Mouse (Mus musculus) bone marrow macrophage, adult 2 months (primary cell): Measurements from ENCODE around the gene Pip5k1b. TPM values are rescaled to one million over a fixed set of nuclear protein-coding genes. Genes with fewer than 3 reads are reported as not detected.

Source experiments
- H3K27ac ChIP-seq: 2 replicates; pipeline ENCODE4 v1.5.1; 2012; ENCODE audit warnings: low read depth, low read length; ENCODE audit not compliant: insufficient read depth
- H3K4me1 ChIP-seq: 2 replicates; pipeline ENCODE4 v1.6.1; 2012; ENCODE audit warnings: low read length; ENCODE audit not compliant: control insufficient read depth, insufficient read depth
- H3K4me3 ChIP-seq: 2 replicates; pipeline ENCODE4 v1.5.1; 2012; ENCODE audit warnings: mild to moderate bottlenecking, low read length, moderate library complexity; ENCODE audit not compliant: insufficient read depth
- CTCF ChIP-seq: IDR thresholded peaks from 2 replicates; pipeline ENCODE4 v1.5.1; 2012; ENCODE audit warnings: low read depth, mild to moderate bottlenecking, low read length, moderate library complexity
- POLR2A ChIP-seq: IDR thresholded peaks from 2 replicates; pipeline ENCODE4 v1.6.1; 2012; ENCODE audit warnings: mild to moderate bottlenecking, low read depth, low read length, borderline replicate concordance
- polyA plus RNA-seq: library from polyadenylated mRNA; stranded (reverse); fragments of >200 nt; gene quantifications from 2 replicates; pipeline ENCODE4 v1.2.4, GENCODE M21; 2012; ENCODE audit not compliant: missing spikeins, insufficient read depth, insufficient read length

Pip5k1b gene
- polyA plus RNA-seq, 1 experiment: not detected

DNA sequence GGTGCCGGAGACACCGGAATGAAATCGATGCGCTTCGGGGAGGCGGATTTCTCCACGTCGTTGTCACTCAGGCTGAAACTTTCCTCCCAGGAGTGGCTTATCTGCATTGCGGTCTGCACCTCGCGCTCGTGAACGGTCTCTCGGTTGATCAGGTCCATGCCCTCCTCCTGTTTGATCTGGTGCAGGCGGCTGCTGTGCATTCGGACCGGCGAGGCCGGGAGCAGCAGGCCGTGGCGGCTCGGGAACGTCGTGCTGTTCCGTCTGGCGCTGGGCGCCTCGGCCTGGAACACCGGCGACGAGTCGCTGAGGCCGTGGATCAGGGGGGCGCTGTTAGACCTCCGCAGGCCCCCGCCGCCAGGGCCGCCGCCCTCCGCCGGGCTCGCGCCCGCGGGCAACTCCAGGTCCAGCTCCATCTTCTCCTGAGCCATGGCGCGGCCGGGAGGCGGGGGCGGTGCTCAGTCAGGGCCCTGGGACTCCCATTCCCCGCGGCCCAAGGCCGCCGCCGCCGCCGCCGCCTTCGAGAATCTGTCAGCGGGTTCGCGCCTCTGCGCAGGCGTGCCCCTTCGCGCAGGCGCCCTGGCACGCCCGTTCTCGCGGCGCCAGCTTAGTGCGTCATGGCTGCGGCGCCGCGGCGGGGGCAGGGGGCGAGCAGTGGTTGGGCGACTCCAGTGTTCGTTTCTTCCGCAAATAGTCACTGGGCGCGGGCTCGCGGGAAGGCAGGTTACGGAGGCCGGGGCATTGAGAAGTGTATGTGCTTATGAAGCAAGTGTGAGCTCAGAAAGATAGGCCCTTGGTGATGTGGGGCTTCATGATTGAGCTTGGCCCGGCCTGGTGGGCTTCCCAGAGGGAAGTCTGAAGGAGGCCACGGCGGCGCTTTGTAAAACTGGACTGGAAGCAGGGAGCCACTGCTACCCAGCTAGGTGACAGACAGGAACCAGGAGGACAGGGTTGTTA is 78.5 kb downstream of the Pip5k1b start, which contains the start of gene Fam122a:
Gene Fam122a, minus strand, starts transcription at position 428 of the 954 bp plus-strand sequence.
- H3K27ac ChIP-seq: peak within 1 kb of the TSS; percentile 73
- TF ChIP-seq CTCF: no peak
- TF ChIP-seq POLR2A: no peak
- H3K4me1 ChIP-seq: peaks cover 7% of the 10 kb centered on the region; the same call in 1 of the 2 replicates
- peak within 1 kb of the TSS; percentile 87 for H3K4me3 ChIP-seq

DNA sequence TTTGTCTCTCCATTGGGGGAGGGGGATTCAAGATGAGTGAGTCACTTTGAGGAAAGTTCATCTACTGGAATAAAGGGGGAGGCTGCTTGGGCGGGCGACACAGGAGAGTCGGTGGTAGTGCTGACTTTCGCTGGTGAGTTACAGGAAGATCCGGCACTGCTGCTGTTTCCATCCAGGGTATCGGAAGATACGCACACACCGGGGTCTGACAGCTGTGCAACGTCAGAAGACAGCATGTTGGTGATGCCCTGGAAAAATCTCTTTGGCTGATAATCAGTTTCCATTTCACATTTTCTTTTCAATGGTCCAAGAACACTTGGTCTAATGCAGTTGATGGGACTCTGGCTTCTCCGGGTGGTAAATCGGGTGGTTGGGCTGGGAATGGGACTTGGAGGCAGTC is 79.2 kb downstream of the Pip5k1b start:
- peak overlapping the region; percentile 87 for H3K4me3 ChIP-seq
- TF ChIP-seq POLR2A: no peak
- no peak for TF ChIP-seq CTCF
- peak overlapping the region; percentile 63 for H3K27ac ChIP-seq
- peaks cover 10% of the 10 kb centered on the region for H3K4me1 ChIP-seq

DNA sequence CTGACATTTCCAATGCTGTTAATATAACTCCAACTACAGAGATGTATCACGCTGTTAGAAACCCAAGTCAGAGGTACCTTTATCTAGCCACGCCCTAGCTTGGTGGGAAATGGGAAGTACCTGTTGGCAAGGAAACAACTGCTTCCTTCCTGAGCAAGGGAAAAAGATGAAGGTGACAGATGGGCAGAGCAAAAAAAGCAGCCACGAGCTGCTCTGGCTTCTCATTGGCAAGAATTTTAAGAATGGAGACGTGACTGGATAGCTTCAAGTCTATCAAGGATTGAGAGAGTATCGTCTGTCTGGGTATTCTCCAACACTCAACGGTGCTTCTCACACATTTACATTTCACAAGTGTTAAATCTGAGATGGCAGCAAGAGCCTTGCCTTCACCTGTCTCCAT is 80.4 kb downstream of the Pip5k1b start:
- TF ChIP-seq POLR2A (no peak), CTCF (no peak)
- Histone ChIP-seq H3K4me1 (peaks cover 11% of the 10 kb centered on the region), H3K27ac (no peak overlapping the region), H3K4me3 (no peak overlapping the region)

DNA sequence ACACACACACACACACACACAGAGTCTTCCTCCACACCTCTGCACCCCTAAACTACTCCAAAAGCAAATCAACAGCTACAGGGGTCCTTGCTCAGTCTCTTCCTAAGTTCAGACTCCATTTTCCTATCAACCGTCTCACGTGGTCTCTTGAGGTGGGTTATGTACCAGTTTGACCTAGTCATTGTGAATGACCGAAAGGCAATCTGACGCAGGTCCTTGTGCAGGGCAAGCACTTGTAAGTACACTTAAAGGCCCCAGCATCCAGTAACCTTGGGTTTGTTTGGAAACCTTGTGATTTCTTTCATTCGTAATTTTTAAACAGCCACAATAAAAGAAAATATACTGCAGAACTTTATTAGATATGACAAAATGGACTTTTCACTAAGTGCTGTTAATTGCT is 83.2 kb downstream of the Pip5k1b start:
- no peak for TF ChIP-seq POLR2A
- TF ChIP-seq CTCF: no peak
- Histone ChIP-seq H3K4me3 (no peak overlapping the region), H3K27ac (no peak overlapping the region), H3K4me1 (peaks cover 9% of the 10 kb centered on the region)

DNA sequence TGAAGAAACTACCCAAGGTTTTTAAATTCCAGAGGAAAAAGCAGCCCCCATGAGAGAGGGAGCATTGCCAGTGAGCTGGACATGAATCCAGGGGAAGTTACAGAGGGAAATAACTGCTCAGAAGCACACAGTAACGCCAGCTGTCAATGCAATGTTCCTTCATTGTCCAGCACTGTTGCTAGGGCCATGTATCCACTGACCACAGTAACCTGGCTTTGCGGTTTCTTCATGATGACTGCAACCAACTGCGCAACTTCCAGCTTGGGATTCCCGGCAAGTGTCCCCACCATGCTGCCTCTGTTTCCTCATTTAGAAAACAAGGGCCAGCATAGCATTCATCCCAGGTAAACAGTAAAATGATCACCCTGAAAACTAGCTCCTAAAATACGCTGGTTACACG is 84.1 kb downstream of the Pip5k1b start:
- no peak for TF ChIP-seq CTCF
- TF ChIP-seq POLR2A: no peak
- Histone ChIP-seq H3K27ac (no peak overlapping the region), H3K4me3 (no peak overlapping the region), H3K4me1 (peaks cover 12% of the 10 kb centered on the region)

DNA sequence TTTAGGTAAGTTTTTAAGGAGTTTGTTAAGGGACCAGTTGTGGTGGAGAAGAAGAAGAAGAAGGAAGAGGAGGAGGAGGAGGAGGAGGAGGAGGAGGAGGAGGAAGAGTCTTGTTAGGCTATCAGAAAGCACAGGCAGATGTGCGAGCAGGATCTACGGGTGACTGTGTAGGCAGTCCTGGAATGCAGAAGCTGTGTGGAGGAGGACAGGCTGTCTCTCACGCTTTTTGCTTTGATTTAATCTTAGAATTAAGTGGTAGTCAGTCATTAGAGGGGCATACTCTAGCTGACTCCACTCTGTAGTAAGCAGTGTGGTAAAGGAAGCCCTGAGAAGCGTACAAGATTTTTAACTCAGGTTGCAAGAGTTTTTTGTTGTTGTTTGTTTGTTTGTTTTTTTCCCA is 86.5 kb downstream of the Pip5k1b start:
- H3K4me3 ChIP-seq: no peak overlapping the region
- H3K4me1 ChIP-seq: peaks cover 8% of the 10 kb centered on the region
- H3K27ac ChIP-seq: no peak overlapping the region
- TF ChIP-seq CTCF: no peak
- TF ChIP-seq POLR2A: no peak

DNA sequence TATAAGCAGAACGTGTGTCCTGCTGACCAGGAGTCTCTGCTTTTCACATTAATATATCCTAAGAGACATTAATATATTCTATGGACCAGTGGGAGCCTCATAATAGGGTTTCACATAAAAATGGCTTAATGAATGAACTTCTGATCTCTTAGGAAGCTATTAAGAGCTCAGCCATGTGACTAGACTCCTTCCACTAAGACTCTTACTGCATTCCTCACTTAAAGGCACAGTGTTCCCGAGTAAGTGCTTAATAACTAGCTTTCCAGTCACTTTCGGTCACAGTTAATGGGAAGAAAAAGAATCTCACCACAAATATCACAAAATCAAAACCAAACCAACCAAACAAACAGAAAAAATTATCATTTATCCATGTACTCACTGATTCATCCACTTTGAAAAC is 87.1 kb downstream of the Pip5k1b start:
- peaks cover 8% of the 10 kb centered on the region for H3K4me1 ChIP-seq
- no peak overlapping the region for H3K4me3 ChIP-seq
- no peak overlapping the region for H3K27ac ChIP-seq
- no peak for TF ChIP-seq POLR2A
- no peak for TF ChIP-seq CTCF

DNA sequence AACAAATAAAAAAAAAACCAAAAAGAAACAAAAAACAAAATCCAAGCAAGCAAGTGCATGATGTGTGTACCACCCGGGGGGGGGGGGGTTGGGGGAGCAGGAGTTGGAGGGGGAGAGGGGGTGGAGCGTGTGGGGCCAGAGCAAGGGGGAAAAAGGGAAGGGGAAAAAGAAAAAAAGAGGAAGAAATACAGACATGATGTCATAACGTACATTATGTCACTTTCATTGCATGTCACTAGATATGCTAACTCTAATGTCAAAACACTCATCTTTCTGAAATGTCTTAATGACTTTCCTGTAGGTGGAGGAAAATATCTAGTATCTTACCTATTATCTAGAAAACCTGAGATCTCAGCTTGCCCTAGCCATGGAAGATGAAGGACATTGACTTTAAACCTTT is 92.7 kb downstream of the Pip5k1b start:
- no peak overlapping the region for H3K4me3 ChIP-seq
- H3K4me1 ChIP-seq: peaks cover 6% of the 10 kb centered on the region; the same call in 1 of the 2 replicates
- TF ChIP-seq POLR2A (no peak), CTCF (no peak)
- H3K27ac ChIP-seq: no peak overlapping the region

DNA sequence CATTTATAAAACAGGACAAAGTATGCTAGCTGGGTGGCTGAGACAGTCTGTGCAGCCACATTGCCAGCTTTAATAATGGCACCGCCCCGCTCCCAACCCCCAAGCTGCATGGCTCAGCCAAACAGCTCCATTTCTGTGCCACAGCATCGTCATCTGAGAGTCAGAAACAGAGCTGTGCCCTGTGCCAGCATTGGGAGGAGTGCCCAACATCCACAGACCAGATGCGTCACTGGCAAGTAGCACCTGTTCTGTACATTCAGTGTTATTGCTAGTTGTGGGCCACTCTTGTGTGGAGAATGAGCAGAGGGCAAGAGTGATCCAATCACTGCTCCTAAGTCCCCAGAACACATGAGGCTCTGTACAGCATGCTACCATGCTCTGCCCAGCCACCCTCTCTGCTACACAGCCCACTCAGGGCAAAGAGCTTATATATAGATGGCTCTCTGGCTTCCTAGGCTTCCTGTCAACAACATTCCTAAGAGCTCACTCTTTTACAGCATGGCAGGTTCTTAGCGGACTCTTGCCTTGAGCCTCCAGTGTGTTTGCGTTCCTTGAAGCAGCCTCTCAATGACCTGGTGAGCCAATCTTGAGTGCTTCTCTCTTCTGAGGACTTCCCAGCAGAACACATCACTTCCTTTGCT is 99.0 kb downstream of the Pip5k1b start:
- H3K27ac ChIP-seq: no peak overlapping the region
- no peaks in the 10 kb centered on the region for H3K4me1 ChIP-seq
- TF ChIP-seq POLR2A: no peak
- TF ChIP-seq CTCF: no peak
- H3K4me3 ChIP-seq: no peak overlapping the region
